In the genomic region with DNA sequence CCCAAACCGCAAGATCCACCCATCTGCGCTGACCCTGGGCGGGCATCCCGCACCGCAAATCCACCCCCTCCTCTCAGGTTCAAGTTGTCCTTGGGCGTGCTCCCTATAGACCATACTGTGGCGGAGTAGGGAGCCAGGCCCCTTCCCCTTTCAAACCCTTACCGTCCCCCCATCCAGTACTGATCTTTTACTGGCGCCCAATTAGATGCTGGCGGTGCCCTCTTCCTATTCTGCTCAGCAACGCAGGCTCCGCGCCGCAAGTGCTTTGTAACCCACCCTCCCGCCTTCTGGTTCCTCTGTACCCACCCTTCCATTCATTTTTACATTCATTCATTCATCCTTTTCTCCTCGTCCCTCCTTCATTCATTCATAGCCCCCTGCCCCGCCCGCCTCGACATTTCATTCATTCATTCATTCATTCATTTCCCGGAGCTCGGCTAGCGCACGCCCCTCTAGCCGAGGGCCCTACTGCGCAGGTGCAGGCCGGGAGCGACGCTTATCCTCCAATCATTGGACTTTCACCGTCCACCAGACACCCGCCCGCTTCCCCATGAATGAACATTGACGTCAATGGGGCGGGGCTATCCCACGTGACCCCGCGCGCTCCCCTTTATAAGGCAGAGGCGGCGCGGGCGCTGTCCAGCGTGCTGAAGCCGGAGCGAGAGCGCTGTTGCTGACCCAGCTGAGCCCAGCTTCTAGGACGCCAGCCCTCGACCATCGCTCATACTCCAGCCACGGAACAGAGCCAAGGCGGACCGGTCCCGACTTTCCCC, we compare ENCODE assay signal across 1 mouse cellular context.
TF ChIP-seq lines count a peak whose summit lies in the region.

No protein-coding gene starts in this region.

TF ChIP-seq in MEL, 35 proteins besides CTCF, POLR2A, EP300 and RAD21:
- TF ChIP-seq HCFC1 (IDR thresholded peaks at IDR 0.05; ENCODE audit: low read depth, low read length): peak; percentile 66
- no peak for TF ChIP-seq POLR2AphosphoS2 (IDR thresholded peaks at IDR 0.05; ENCODE audit: low read length)
- no peak for TF ChIP-seq TAL1 (IDR thresholded peaks at IDR 0.05; ENCODE audit: low read length)
- TF ChIP-seq MAZ (IDR thresholded peaks at IDR 0.05; ENCODE audit: low read depth, low read length): peak; percentile 61; the same call in 1 of the 2 replicates
- peak; percentile 84 for TF ChIP-seq NRF1 (IDR thresholded peaks at IDR 0.05; ENCODE audit: insufficient read depth, low read depth, low read length, poor library complexity, severe bottlenecking)
- peak; percentile 89 for TF ChIP-seq MAX (IDR thresholded peaks at IDR 0.05; ENCODE audit: low read length)
- no peak for TF ChIP-seq ZKSCAN1 (IDR thresholded peaks at IDR 0.05; ENCODE audit: low read depth, low read length)
- TF ChIP-seq SIN3A (IDR thresholded peaks at IDR 0.05; ENCODE audit: low read length): peak; percentile 99
- peak; percentile 97 for TF ChIP-seq USF1 (IDR thresholded peaks at IDR 0.05; ENCODE audit: low read depth, low read length)
- 0 out of 2 replicates have a peak, but pooled peaks have one; percentile 10 for TF ChIP-seq RCOR1 (IDR thresholded peaks at IDR 0.05; ENCODE audit: low read depth, low read length)
- TF ChIP-seq BHLHE40 (IDR thresholded peaks at IDR 0.05; ENCODE audit: borderline replicate concordance, low read depth, low read length): peak; percentile 82
- TF ChIP-seq MXI1 (IDR thresholded peaks at IDR 0.05; ENCODE audit: low read depth, low read length): peak; percentile 98
- peak in 1 of 2 experiments; percentile 79; a peak in 2 of 4 replicates for TF ChIP-seq USF2 (IDR thresholded peaks at IDR 0.05; ENCODE audit: borderline replicate concordance in 1 of 2, insufficient read depth in 1 of 2, low read depth in 1 of 2, low read length in 2 of 2)
- peak; percentile 67; the same call in 1 of the 2 replicates for TF ChIP-seq TBP (IDR thresholded peaks at IDR 0.05; ENCODE audit: low read depth, low read length)
- no peak; the same call in 1 of the 2 replicates for TF ChIP-seq KAT2A (conservative IDR thresholded peaks at IDR 0.05; ENCODE audit: low read depth, low read length)
- TF ChIP-seq TCF12 (IDR thresholded peaks at IDR 0.05; ENCODE audit: low read depth, low read length): 0 out of 2 replicates have a peak, but pooled peaks have one; percentile 9
- no peak for TF ChIP-seq UBTF (IDR thresholded peaks at IDR 0.05; ENCODE audit: borderline replicate concordance, insufficient read depth, low read depth, low read length)
- 0 out of 2 replicates have a peak, but pooled peaks have one; percentile 37 for TF ChIP-seq ELF1 (IDR thresholded peaks at IDR 0.05; ENCODE audit: low read depth, low read length)
- TF ChIP-seq NELFE (IDR thresholded peaks at IDR 0.05; ENCODE audit: low read depth, low read length): peak; percentile 36
- TF ChIP-seq ETS1 (IDR thresholded peaks at IDR 0.05; ENCODE audit: low read depth, low read length): peak; percentile 62; the same call in 1 of the 2 replicates
- TF ChIP-seq ZC3H11A (IDR thresholded peaks at IDR 0.05; ENCODE audit: low read depth, low read length): 0 out of 2 replicates have a peak, but pooled peaks have one; percentile 25
